Mouse (Mus musculus): ENCODE data around the gene Mllt1. TPM values are rescaled to one million over a fixed set of nuclear protein-coding genes. Genes with fewer than 3 reads are reported as not detected.
A peak's percentile ranks its signal among the peaks of the same experiment; 100 is the strongest.

The Mllt1 gene
- total and polyA plus RNA-seq, 3 experiments: 25.0 to 63.0 TPM; not detected in 1

DNA sequence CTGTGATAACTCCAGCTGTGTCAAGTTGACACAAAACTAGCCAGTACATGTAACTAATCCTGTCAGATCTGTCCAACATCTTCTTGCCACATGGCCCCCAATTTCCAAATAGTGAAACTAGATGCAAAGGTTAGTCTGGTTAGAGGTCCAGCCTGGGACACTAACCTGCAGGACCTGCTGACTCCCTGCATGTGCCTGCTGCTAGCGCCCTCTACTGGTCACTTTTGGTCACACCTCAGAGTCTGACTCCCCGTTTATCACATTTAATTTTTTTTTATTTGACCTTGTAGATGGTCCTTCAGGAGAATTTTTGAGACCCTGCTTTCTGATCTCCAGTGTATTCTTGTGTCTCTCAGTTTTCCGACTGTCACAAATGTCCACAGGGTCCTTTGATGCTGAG is 15.7 kb upstream of the Mllt1 start:
- no peak overlapping the region for H3K27ac ChIP-seq (ENCODE audit: control insufficient read depth, low read depth, low read length)
- H3K79me2 ChIP-seq (ENCODE audit: control insufficient read depth, insufficient read depth, low read length, poor library complexity): no peaks in the 10 kb centered on the region

DNA sequence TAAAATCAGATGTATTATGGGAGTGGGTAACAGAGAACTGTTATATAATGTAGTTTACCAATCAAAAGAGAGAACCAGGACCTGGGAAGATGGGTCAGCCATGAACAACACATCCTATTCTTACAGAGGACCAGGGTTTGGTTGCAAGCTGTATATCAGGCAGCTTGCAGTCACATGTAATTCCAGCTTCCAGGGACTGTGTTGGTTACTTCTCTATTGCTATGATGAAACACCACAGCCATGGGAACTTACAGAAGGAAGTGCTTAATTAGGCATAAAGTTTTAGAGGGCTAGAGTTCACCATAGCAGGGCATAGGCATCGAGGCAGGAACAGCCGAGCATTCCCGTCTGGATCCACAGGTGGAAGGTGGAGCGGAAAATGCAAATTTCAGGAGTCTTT is 3.5 kb upstream of the Mllt1 start:
- TF ChIP-seq TCF12 (IDR thresholded peaks at IDR 0.05; ENCODE audit: low read depth, low read length): no peak
- TF ChIP-seq POLR2AphosphoS2 (IDR thresholded peaks at IDR 0.05; ENCODE audit: low read length): no peak
- Histone ChIP-seq H3K27ac (ENCODE audit: control insufficient read depth, low read depth, low read length) (no peak overlapping the region), H3K9ac (ENCODE audit: control insufficient read depth, low read depth, low read length, poor library complexity, severe bottlenecking) (no peak overlapping the region), H3K9me3 (replicated peaks; ENCODE audit: insufficient read depth, low read length) (no peaks in the 10 kb centered on the region), H3K4me1 (ENCODE audit: control insufficient read depth in 1 of 2, insufficient read depth in 2 of 2, low read length in 2 of 2) (peaks cover 0 to 3% of the 10 kb centered on the region in 2 experiments; a peak in 1 of 4 replicates), H3K27me3 (ENCODE audit: control insufficient read depth in 1 of 2, insufficient read depth in 2 of 2, low read length in 2 of 2) (peaks cover 3% of the 10 kb centered on the region in 2 experiments; a peak in 3 of 4 replicates), H3K79me2 (ENCODE audit: control insufficient read depth, insufficient read depth, low read length, poor library complexity) (peaks cover 14% of the 10 kb centered on the region), H3K36me3 (ENCODE audit: control insufficient read depth in 1 of 2, insufficient read depth in 2 of 2, low read length in 2 of 2) (peaks cover 0 to 6% of the 10 kb centered on the region in 2 experiments; a peak in 1 of 4 replicates), H3K4me3 (ENCODE audit: control insufficient read depth in 1 of 2, insufficient read depth in 1 of 2, low read depth in 2 of 2, low read length in 2 of 2) (no peak overlapping the region)
- no peak for DNase-seq (ENCODE audit: low read depth, low spot score)

More for the DNA sequence above, 15.7 kb upstream of the Mllt1 start:
- no peaks in the 10 kb centered on the region for H3K4me1 ChIP-seq (ENCODE audit: control insufficient read depth in 1 of 2, insufficient read depth in 2 of 2, low read length in 2 of 2)
- H3K9me3 ChIP-seq (replicated peaks; ENCODE audit: insufficient read depth, low read length): no peaks in the 10 kb centered on the region
- H3K27me3 ChIP-seq (ENCODE audit: control insufficient read depth in 1 of 2, insufficient read depth in 2 of 2, low read length in 2 of 2): peaks cover 3 to 4% of the 10 kb centered on the region in 2 experiments; a peak in 3 of 4 replicates
- TF ChIP-seq USF1 (IDR thresholded peaks at IDR 0.05; ENCODE audit: low read depth, low read length) (no peak), MXI1 (IDR thresholded peaks at IDR 0.05; ENCODE audit: low read depth, low read length) (no peak), CTCF (IDR thresholded peaks at IDR 0.05 in 2 of 3, conservative IDR thresholded peaks at IDR 0.05 in 1 of 3; ENCODE audit: control insufficient read depth in 1 of 3, insufficient read depth in 1 of 3, low read depth in 2 of 3, low read length in 3 of 3, poor library complexity in 1 of 3, severe bottlenecking in 1 of 3) (peak; percentile 91 to 96 (median 92)), ELF1 (IDR thresholded peaks at IDR 0.05; ENCODE audit: low read depth, low read length) (no peak), ETS1 (IDR thresholded peaks at IDR 0.05; ENCODE audit: low read depth, low read length) (no peak), RAD21 (IDR thresholded peaks at IDR 0.05; ENCODE audit: low read depth, low read length) (peak; percentile 79), MEF2A (IDR thresholded peaks at IDR 0.05; ENCODE audit: extremely low read depth, insufficient replicate concordance, low read depth, low read length, poor library complexity, severe bottlenecking) (no peak), RCOR1 (IDR thresholded peaks at IDR 0.05; ENCODE audit: low read depth, low read length) (no peak), ZNF384 (IDR thresholded peaks at IDR 0.05; ENCODE audit: low read depth, low read length) (peak; percentile 86), ZKSCAN1 (IDR thresholded peaks at IDR 0.05; ENCODE audit: low read depth, low read length) (no peak), SMC3 (IDR thresholded peaks at IDR 0.05; ENCODE audit: low read depth, low read length) (peak; percentile 85), TBP (IDR thresholded peaks at IDR 0.05; ENCODE audit: low read depth, low read length) (no peak), CHD2 (IDR thresholded peaks at IDR 0.05; ENCODE audit: low read length) (no peak), ZC3H11A (IDR thresholded peaks at IDR 0.05; ENCODE audit: low read depth, low read length) (peak; percentile 74), NELFE (IDR thresholded peaks at IDR 0.05; ENCODE audit: low read depth, low read length) (no peak), BHLHE40 (IDR thresholded peaks at IDR 0.05; ENCODE audit: borderline replicate concordance, low read depth, low read length) (peak; percentile 53; the same call in 1 of the 2 replicates), TCF12 (IDR thresholded peaks at IDR 0.05; ENCODE audit: low read depth, low read length) (no peak), JUND (IDR thresholded peaks at IDR 0.05; ENCODE audit: low read depth, low read length) (no peak), EP300 (IDR thresholded peaks at IDR 0.05; ENCODE audit: low read depth in 1 of 2, low read length in 2 of 2) (no peak), POLR2A (IDR thresholded peaks at IDR 0.05; ENCODE audit: control insufficient read depth in 1 of 2, insufficient read depth in 1 of 2, low read depth in 1 of 2, low read length in 2 of 2, poor library complexity in 1 of 2) (no peak), NRF1 (IDR thresholded peaks at IDR 0.05; ENCODE audit: insufficient read depth, low read depth, low read length, poor library complexity, severe bottlenecking) (no peak), SIN3A (IDR thresholded peaks at IDR 0.05; ENCODE audit: low read length) (no peak), USF2 (IDR thresholded peaks at IDR 0.05; ENCODE audit: borderline replicate concordance in 1 of 2, insufficient read depth in 1 of 2, low read depth in 1 of 2, low read length in 2 of 2) (no peak), MYC (IDR thresholded peaks at IDR 0.05; ENCODE audit: low read depth, low read length) (peak; percentile 70; the same call in 1 of the 2 replicates), HCFC1 (IDR thresholded peaks at IDR 0.05; ENCODE audit: low read depth, low read length) (no peak), POLR2AphosphoS2 (IDR thresholded peaks at IDR 0.05; ENCODE audit: low read length) (no peak)
- H3K36me3 ChIP-seq (ENCODE audit: control insufficient read depth in 1 of 2, insufficient read depth in 2 of 2, low read length in 2 of 2): no peaks in the 10 kb centered on the region
- H3K4me3 ChIP-seq (ENCODE audit: control insufficient read depth in 1 of 2, insufficient read depth in 1 of 2, low read depth in 2 of 2, low read length in 2 of 2): no peak overlapping the region
- peak; percentile 80 for DNase-seq (ENCODE audit: low read depth, low spot score)
- H3K9ac ChIP-seq (ENCODE audit: control insufficient read depth, low read depth, low read length, poor library complexity, severe bottlenecking): no peak overlapping the region
